Mouse (Mus musculus) megakaryocyte, embryonic 14.5 days (primary cell): ENCODE measurements around the gene Cer1. TPM values are rescaled to one million over a fixed set of nuclear protein-coding genes. Genes with fewer than 3 reads are reported as not detected.

Experiments used
- H3K27me3 ChIP-seq: replicated peaks from 2 replicates; pipeline ENCODE3; 2012; ENCODE audit warnings: inconsistent platforms
- H3K36me3 ChIP-seq: replicated peaks from 2 replicates; pipeline ENCODE3; 2012; ENCODE audit warnings: low read length, inconsistent platforms, mixed read lengths
- H3K4me1 ChIP-seq: 2 replicates; pipeline ENCODE4 v1.6.1; 2012; ENCODE audit warnings: inconsistent platforms
- H3K4me3 ChIP-seq: replicated peaks from 2 replicates; pipeline ENCODE3; 2012; ENCODE audit warnings: moderate library complexity, mild to moderate bottlenecking, inconsistent platforms
- H3K9me3 ChIP-seq: 2 replicates; pipeline ENCODE4 v1.6.1; 2012; ENCODE audit warnings: inconsistent platforms
- FLI1 ChIP-seq: IDR thresholded peaks from 2 replicates; pipeline ENCODE4 v1.6.1; 2012; ENCODE audit warnings: low read length, inconsistent platforms, mixed read lengths
- GATA1 ChIP-seq: IDR thresholded peaks from 3 replicates; pipeline ENCODE4 v1.6.1; 2012; ENCODE audit warnings: mixed read lengths, low read length, inconsistent platforms, borderline replicate concordance
- polyA plus RNA-seq: library from polyadenylated mRNA; stranded (reverse); fragments of >175 nt; gene quantifications from 2 replicates; pipeline ENCODE4 v1.2.3, GENCODE M21; 2012; ENCODE audit warnings: low replicate concordance; ENCODE audit not compliant: insufficient read depth

Gene Cer1
- polyA plus RNA-seq, 1 experiment = not detected

DNA sequence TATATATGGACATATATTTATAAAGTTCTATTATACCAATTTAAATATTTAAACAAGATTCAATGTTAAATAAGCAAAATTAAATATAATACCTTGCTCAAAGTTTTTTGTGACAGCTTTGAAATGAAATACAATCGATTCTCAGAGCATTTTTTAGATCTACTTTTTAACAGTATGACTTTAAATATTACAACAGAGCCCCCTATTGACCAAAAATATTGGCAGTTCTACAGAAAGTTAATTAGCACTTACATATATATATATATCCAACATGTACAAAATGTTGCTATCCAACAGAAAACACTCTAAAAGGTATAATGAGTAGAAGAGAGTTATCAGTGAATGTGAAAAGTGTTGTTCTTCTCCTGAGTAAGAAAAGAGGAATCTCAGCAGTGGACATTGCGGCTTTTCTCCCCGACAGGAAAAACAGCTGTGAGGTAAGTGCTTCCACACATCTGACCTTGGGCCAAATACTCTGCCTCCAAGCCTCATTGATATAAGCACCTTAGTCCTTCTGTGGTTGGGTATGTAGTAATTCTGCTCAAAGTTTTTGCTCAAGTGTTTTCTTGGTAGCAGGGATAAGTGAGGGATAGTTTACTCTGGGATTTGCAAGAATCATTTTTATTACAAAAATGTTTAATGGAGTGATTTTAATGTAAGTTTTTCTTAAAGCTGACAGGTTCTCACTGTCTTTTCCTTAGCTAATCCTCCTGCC is 47.3 kb downstream of the Cer1 start:
- H3K36me3 ChIP-seq = peaks cover 70% of the 10 kb centered on the region
- no peaks in the 10 kb centered on the region for H3K27me3 ChIP-seq
- no peak overlapping the region for H3K4me3 ChIP-seq
- H3K4me1 ChIP-seq = no peaks in the 10 kb centered on the region
- no peak for TF ChIP-seq GATA1
- TF ChIP-seq FLI1 = no peak
- H3K9me3 ChIP-seq = no peaks in the 10 kb centered on the region

Other genes with a start within 250 kb of the Cer1 start
- 0.01 TPM in 1 of 2 replicates, not detected in the other for gene Nfib, start 179.4 kb downstream of the Cer1 start, polyA plus RNA-seq
- gene Zdhhc21, start 25.2 kb downstream of the Cer1 start, polyA plus RNA-seq = 0.30 and 0.32 TPM in 2 replicates
- not detected in 2 replicates for gene Frem1, start 167.2 kb upstream of the Cer1 start, polyA plus RNA-seq